Mouse (Mus musculus) hindbrain, embryonic 11.5 days (tissue): ENCODE data around the gene Trp53i13. TPM values are rescaled to one million over a fixed set of nuclear protein-coding genes. Genes with fewer than 3 reads are reported as not detected.
A peak's percentile ranks its signal among the peaks of the same experiment; 100 is the strongest.

Experiments used
- ATAC-seq: fragments of 200-750 bp; cut with Nextera tagmentation; 2 replicates; pipeline ENCODE4 v1.8.0; 2017; ENCODE audit warnings: mild to moderate bottlenecking, moderate TSS enrichment, moderate library complexity; ENCODE audit not compliant: low FRiP score
- DNase-seq: peaks from one replicate; pipeline ENCODE4 v3.0.0-alpha.2; 2015; ENCODE audit warnings: low spot score
- H3K27ac ChIP-seq: fragments of 300-500 bp; sonication (generic); 2 replicates; pipeline ENCODE4 v1.5.1; 2014; ENCODE audit warnings: mild to moderate bottlenecking, low read depth, low read length
- H3K27me3 ChIP-seq: fragments of 300-500 bp; sonication (generic); 2 replicates; pipeline ENCODE4 v1.6.1; 2014; ENCODE audit warnings: mild to moderate bottlenecking, low read length, moderate library complexity, mixed read lengths; ENCODE audit not compliant: control insufficient read depth, insufficient read depth
- H3K36me3 ChIP-seq: fragments of 300-500 bp; sonication (generic); 2 replicates; pipeline ENCODE4 v1.6.1; 2014; ENCODE audit warnings: mild to moderate bottlenecking, low read length, moderate library complexity, mixed read lengths; ENCODE audit not compliant: control insufficient read depth, insufficient read depth
- H3K4me1 ChIP-seq: fragments of 300-500 bp; sonication (generic); replicated peaks from 2 replicates; pipeline ENCODE4 v1.6.1; 2014; ENCODE audit warnings: low read length, mixed read lengths; ENCODE audit not compliant: control insufficient read depth, insufficient read depth
- H3K4me2 ChIP-seq: fragments of 300-500 bp; sonication (generic); replicated peaks from 2 replicates; pipeline ENCODE4 v1.6.1; 2014; ENCODE audit warnings: mild to moderate bottlenecking, low read depth, low read length
- H3K4me3 ChIP-seq: fragments of 300-500 bp; sonication (generic); 2 replicates; pipeline ENCODE4 v1.5.1; 2014; ENCODE audit warnings: low read depth, low read length
- H3K9ac ChIP-seq: fragments of 300-500 bp; sonication (generic); 2 replicates; pipeline ENCODE4 v1.6.1; 2014; ENCODE audit warnings: low read depth, low read length
- H3K9me3 ChIP-seq: fragments of 300-500 bp; sonication (generic); 2 replicates; pipeline ENCODE4 v1.6.1; 2016; ENCODE audit warnings: low read length; ENCODE audit not compliant: control insufficient read depth
- WGBS: fragments of 180-500 bp; shearing (Covaris S2); extraction: QIAGEN DNeasy Blood & Tissue Kit; methylation state at CpG from one replicate; pipeline ENCODE4 v1.1.7; 2014; 5-methylcytosine and 5-hydroxymethylcytosine counted together
- polyA plus RNA-seq: library from polyadenylated mRNA; unstranded; fragments of >200 nt; fragmentation: Nextera tagmentation; extraction: Ambion mirVana; gene quantifications from 2 replicates; pipeline ENCODE4 v1.2.1, GENCODE M21; 2014

Gene Trp53i13
- polyA plus RNA-seq, 1 experiment from 2014 or later, result 27.7 TPM

DNA sequence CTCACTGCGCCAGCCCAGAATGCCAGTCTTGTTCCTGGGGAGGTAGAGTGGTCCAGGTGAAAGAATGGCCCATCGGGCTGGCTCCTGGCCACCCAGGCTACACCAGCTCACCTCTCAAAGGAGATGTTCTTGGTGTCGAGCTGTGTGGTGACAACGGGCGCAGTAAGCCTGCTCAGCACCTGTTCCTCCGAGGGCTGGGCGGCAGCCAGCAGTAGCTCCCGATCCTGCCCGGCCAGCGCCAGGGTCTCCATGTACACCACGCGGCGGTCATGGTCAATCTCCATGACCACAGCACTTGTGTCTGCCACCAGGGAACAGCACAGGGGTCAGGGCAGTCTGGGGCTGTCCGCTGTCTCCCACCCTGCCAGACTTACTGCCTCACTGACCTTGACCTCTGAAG, 39.6 kb downstream of the Trp53i13 start:
- H3K4me1 ChIP-seq, result no peaks in the 10 kb centered on the region
- H3K9ac ChIP-seq, result no peak overlapping the region
- no peak overlapping the region for H3K4me2 ChIP-seq
- H3K27me3 ChIP-seq, result no peaks in the 10 kb centered on the region
- H3K9me3 ChIP-seq, result no peaks in the 10 kb centered on the region
- DNase-seq, result no peak
- 93% methylated on average over 14 of the region's 14 CpGs for WGBS
- H3K4me3 ChIP-seq, result no peak overlapping the region
- H3K27ac ChIP-seq, result no peak overlapping the region
- H3K36me3 ChIP-seq, result peaks cover 4% of the 10 kb centered on the region; the same call in 1 of the 2 replicates
- no peak for ATAC-seq

GRCm38 (mm10) chr11:77472775-77473174, 43.0 kb downstream of the Trp53i13 start:
- Histone ChIP-seq H3K27me3 (peaks cover 3% of the 10 kb centered on the region; the same call in 1 of the 2 replicates), H3K4me1 (0 out of 2 replicates have a peak, but pooled peaks cover 2% of the 10 kb centered on the region), H3K4me3 (no peak overlapping the region), H3K36me3 (peaks cover 4% of the 10 kb centered on the region; the same call in 1 of the 2 replicates), H3K4me2 (no peak overlapping the region), H3K27ac (no peak overlapping the region), H3K9me3 (no peaks in the 10 kb centered on the region), H3K9ac (no peak overlapping the region)
- WGBS, result 91% methylated on average over 16 of the region's 16 CpGs
- ATAC-seq, result no peak
- DNase-seq, result no peak

- H3K27ac ChIP-seq, result no peak overlapping the region
- no peak for ATAC-seq
- WGBS, result 69% methylated on average over 25 of the region's 29 CpGs
Observed at GRCm38 (mm10) chr11:77471407-77471806, 44.4 kb downstream of the Trp53i13 start.

DNA sequence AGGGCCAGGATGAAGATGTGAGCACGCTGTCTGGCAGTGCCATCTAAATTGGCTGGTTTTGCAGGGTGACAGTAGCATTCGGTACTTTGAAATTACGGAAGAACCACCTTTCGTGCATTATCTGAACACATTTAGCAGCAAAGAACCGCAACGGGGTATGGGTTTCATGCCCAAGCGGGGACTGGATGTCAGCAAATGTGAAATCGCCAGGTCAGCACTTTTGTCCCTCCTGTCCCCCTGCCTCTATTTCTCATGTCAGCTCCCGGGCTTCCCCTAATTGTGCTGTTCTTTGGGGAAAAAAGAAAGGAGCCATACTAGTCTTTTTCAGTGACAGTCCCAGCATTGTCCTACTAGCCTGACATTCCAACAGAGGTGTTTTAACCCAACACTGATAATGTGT, 47.4 kb downstream of the Trp53i13 start:
- WGBS, result 85% methylated on average over 9 of the region's 9 CpGs
- Histone ChIP-seq H3K9ac (no peak overlapping the region), H3K27ac (no peak overlapping the region), H3K4me2 (no peak overlapping the region), H3K9me3 (no peaks in the 10 kb centered on the region), H3K27me3 (peaks cover 21% of the 10 kb centered on the region), H3K4me1 (0 out of 2 replicates have a peak, but pooled peaks cover 6% of the 10 kb centered on the region), H3K36me3 (peaks cover 4% of the 10 kb centered on the region; the same call in 1 of the 2 replicates), H3K4me3 (no peak overlapping the region)
- ATAC-seq (no peak), DNase-seq (no peak)

More at GRCm38 (mm10) chr11:77471407-77471806, 44.4 kb downstream of the Trp53i13 start:
- H3K9me3 ChIP-seq, result no peaks in the 10 kb centered on the region
- no peak overlapping the region for H3K4me3 ChIP-seq
- H3K4me1 ChIP-seq, result 0 out of 2 replicates have a peak, but pooled peaks cover 6% of the 10 kb centered on the region
- H3K27me3 ChIP-seq, result peaks cover 17% of the 10 kb centered on the region
- H3K36me3 ChIP-seq, result peaks cover 4% of the 10 kb centered on the region; the same call in 1 of the 2 replicates
- H3K9ac ChIP-seq, result no peak overlapping the region
- H3K4me2 ChIP-seq, result no peak overlapping the region
- DNase-seq, result no peak

DNA sequence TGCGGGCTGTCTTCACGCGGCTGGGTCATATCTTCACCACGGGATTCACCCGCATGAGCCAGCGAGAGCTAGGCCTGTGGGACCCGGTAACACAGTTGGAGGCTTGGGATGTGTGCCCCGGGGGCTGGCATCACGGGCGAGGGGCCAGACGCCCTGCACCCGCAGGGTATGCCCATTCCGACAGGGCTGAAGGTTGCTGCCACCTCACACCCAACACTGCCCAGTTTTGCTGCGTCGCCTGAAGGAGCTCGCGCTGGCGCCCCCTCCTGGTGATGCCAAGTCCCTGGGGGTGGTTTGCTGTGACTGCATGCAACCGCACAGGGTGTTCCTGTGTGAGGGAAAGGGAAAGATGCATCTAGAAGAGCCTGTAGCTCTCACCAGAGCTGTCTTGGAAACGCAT, 48.0 kb downstream of the Trp53i13 start:
- Histone ChIP-seq H3K4me3 (no peak overlapping the region), H3K36me3 (peaks cover 4% of the 10 kb centered on the region; the same call in 1 of the 2 replicates), H3K9ac (no peak overlapping the region), H3K4me1 (0 out of 2 replicates have a peak, but pooled peaks cover 6% of the 10 kb centered on the region), H3K4me2 (no peak overlapping the region; the same call in 1 of the 2 replicates), H3K27me3 (peaks cover 25% of the 10 kb centered on the region), H3K27ac (no peak overlapping the region), H3K9me3 (no peaks in the 10 kb centered on the region)
- peak; percentile 78 for DNase-seq
- WGBS, result 15% methylated on average over 17 of the region's 20 CpGs
- no peak for ATAC-seq

DNA sequence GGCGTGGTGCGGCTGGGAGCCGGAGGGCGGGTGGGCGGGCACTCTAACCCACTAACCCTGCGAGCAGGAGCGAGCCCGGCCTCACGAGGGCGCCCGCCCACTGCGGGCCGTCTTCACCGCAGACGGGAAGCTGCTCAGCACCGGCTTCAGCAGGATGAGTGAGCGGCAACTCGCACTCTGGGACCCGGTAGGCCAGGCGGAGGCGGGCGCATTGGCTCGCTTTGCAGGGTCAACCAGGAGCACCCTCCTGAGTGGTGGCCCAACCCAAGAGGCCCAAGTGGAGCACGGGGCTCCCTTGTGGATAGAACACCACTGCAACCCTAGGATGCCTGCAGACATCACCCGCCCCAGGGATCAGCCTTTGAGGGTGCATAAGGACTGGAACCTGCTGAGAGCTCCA, 48.6 kb downstream of the Trp53i13 start:
- peak; percentile 57 for DNase-seq
- no peak overlapping the region for H3K4me3 ChIP-seq
- peak; percentile 22; the same call in 1 of the 2 replicates for ATAC-seq
- WGBS, result 2% methylated on average over 25 of the region's 25 CpGs
- no peak overlapping the region for H3K9ac ChIP-seq
- no peaks in the 10 kb centered on the region for H3K9me3 ChIP-seq
- H3K4me1 ChIP-seq, result peaks cover 7% of the 10 kb centered on the region; the same call in 1 of the 2 replicates
- H3K36me3 ChIP-seq, result peaks cover 4% of the 10 kb centered on the region; the same call in 1 of the 2 replicates
- H3K4me2 ChIP-seq, result no peak overlapping the region
- no peak overlapping the region for H3K27ac ChIP-seq
- H3K27me3 ChIP-seq, result peaks cover 29% of the 10 kb centered on the region

DNA sequence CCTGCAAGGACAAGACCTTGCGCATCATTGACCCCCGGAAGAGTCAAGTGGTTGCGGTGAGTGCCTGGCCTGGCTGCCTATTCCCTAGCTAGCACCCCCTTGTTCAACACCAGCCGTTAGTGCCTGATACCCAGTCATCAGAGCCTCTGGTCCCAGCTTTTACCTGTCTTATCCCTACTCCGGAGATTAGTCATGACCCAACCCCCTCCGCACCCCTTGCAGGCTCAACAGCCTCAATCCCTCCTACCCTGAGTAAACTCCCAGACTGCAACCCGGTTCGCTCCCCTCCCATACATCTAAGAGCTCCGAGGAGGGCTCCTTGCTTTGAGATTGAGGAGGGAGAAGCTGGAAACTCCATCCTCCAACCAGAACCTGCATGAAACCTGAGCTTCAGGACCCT, 49.2 kb downstream of the Trp53i13 start:
- Histone ChIP-seq H3K27ac (no peak overlapping the region), H3K9ac (no peak overlapping the region), H3K4me3 (no peak overlapping the region), H3K9me3 (no peaks in the 10 kb centered on the region), H3K4me1 (peaks cover 7% of the 10 kb centered on the region; the same call in 1 of the 2 replicates), H3K4me2 (no peak overlapping the region), H3K27me3 (peaks cover 32% of the 10 kb centered on the region), H3K36me3 (peaks cover 1% of the 10 kb centered on the region; the same call in 1 of the 2 replicates)
- no peak for ATAC-seq
- DNase-seq, result no peak
- WGBS, result 36% methylated on average over 9 of the region's 9 CpGs

- WGBS, result 49% methylated on average over 3 of the region's 3 CpGs
- no peak overlapping the region for H3K4me3 ChIP-seq
- H3K4me2 ChIP-seq, result no peak overlapping the region
- no peaks in the 10 kb centered on the region for H3K36me3 ChIP-seq
- DNase-seq, result no peak
- no peak overlapping the region for H3K9ac ChIP-seq
- peaks cover 37% of the 10 kb centered on the region for H3K27me3 ChIP-seq
- ATAC-seq, result no peak
- H3K27ac ChIP-seq, result no peak overlapping the region
- H3K4me1 ChIP-seq, result peaks cover 7% of the 10 kb centered on the region; the same call in 1 of the 2 replicates
- H3K9me3 ChIP-seq, result no peaks in the 10 kb centered on the region
Observed at GRCm38 (mm10) chr11:77465111-77465510, 50.7 kb downstream of the Trp53i13 start.

DNA sequence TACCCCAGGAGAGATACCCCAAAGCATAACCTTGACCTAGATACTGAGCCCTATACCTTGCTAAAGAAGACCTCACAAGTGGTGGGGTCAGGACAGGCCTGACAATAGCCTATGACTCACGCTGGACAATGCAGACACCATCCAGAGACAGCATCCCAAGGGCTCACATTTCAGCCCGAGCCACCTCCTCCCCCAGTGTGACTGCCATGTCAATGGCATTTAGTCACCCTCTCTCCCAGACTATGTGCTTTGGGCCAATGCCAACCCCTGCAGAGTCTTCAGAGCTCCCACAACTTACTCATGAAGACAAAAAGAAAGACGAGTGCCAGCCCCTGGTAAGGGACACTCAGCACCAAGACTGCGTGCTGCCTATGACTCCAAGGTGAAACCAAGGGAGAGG, 51.1 kb downstream of the Trp53i13 start:
- H3K36me3 ChIP-seq, result no peaks in the 10 kb centered on the region
- no peak overlapping the region for H3K4me2 ChIP-seq
- peaks cover 7% of the 10 kb centered on the region; the same call in 1 of the 2 replicates for H3K4me1 ChIP-seq
- no peaks in the 10 kb centered on the region for H3K9me3 ChIP-seq
- H3K4me3 ChIP-seq, result no peak overlapping the region
- ATAC-seq (no peak), DNase-seq (no peak)
- H3K27ac ChIP-seq, result no peak overlapping the region
- no peak overlapping the region for H3K9ac ChIP-seq
- 64% methylated on average over 4 of the region's 4 CpGs for WGBS
- peaks cover 37% of the 10 kb centered on the region for H3K27me3 ChIP-seq
